Mouse (Mus musculus) kidney, postnatal 36 days (tissue): ENCODE measurements around the gene Cadps.

Source experiments
- DNase-seq, 2 experiments: peaks; one replicate each; pipeline ENCODE4 v3.0.0; 2021 to 2022; ENCODE audit warnings: mixed read lengths in 2 of 2

Cadps gene

GRCm38 (mm10) chr14:12388192-12388795, 434.6 kb downstream of the Cadps start:
- DNase-seq, result no peak

DNA sequence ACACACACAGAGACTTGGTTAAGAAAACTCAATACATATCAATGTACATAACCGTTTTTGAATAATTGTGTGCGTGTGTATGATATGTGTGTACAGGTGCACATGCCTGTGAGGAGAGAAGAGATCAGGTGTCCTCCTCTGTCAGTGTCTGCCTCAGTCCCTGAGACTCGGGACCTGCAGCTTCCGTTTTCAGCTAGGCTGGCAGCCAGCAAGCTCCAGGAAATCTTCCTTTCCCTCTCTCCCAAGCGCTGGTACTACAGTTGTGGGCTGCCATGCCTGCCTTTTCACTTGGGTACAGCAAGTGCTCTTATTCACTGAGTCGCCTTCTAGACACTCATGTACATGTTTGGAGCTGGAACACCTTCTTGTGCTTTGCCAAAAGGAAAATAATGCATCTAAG, 435.7 kb downstream of the Cadps start:
- no peak for DNase-seq

DNA sequence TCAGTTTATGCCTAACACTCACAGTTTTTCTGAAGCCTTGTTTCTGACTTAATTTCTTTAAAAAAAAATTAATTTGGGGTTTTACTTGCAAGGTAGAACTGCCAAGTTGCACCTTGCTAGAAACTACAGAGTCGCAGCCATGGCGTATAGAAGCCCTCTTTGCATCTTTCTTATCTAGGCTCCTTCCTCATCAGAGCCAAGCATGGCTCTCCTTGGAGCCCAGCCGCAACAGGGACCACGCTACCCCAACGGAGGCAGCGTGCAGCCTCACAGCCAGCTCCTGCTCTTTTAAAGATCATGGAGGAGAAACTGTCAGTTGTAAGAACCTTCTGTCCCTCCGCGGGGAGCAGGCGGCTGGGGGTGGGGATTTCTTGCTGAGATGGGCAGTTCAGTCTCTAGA, 445.0 kb downstream of the Cadps start:
- DNase-seq, result no peak

DNA sequence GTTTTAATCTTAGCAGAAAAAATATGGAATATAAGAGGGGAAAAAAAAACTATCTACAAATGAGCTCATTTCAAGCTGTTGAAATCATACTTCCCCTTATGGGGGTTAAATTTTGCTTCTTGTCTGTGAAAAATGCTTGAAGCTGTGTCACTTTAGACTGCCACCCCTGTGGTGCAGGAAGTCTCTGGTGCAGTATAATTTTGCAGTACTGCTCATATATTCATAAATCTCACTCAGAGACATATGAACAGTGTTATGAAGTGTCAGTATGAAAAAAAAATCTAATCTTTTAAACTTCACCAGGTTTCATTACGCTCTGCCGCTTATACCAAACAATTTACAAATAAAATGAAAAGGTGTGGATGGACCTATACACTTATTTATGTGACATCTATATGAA, 445.6 kb downstream of the Cadps start:
- no peak for DNase-seq

GRCm38 (mm10) chr14:12375451-12375850, 447.4 kb downstream of the Cadps start:
- no peak for DNase-seq

DNA sequence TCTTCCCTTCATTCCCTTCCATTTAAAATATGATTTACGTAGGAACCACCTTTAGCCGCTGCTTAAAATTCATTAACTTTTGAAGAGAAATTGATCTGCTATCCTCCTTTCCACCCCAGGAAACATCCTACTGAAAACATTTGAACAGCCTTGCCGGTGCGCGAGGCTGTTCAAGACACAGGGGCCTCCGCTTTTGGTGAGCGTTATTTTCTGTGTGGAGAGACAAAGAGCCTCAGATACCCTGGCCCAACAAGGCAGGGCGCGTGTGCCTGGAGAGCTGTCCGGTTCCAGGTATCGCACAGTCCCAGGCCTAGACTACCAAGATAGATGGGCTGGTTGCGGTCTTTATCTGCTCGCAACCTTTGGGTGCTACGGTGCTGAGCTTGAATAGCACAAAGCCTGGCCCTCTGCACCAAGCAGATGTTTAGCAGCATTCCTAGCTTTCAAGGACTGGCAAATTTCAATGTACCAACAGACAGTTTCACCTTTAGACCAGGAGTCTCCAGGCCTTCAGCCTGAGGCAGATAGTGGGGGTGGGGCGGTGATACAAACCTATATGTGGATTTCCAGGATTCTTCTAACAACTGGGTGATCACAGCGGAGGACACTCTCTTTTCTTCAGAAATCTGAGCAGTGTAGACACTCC, 472.5 kb downstream of the Cadps start:
- no peak for DNase-seq

DNA sequence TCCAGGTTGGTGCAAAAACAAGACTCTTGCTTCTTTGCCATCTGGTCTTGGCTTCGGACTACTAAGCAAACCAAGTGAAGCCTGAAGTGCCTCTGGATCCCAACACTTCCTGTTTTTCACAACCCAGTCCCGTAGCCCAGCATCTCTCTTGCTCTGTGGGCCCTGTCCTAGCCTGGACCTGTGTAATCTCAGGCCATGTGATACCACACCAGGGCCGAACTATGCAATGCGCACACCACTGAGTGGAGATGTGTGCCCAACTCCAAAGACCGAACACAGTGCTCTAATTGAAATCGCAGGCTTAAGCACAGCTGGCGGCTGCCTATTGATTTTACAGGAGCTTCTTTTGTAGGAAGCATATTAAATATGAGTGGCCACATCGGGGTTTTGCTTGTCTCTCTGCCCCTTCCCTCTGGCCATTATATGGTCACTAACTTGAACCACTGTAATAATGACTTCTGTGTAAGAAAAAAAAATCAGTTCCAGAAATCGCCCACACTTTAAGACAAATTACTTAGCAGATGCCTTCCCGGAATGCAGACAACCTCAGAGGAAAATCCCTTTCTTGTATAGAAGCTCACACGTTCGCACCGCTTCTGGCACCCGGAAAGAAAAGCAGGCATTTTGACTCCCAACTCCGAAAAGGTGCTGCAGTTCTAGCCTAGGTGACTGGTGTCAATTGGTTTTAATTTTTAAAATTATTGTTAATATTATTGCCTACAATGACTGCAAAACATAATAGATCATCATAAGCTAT, 473.4 kb downstream of the Cadps start:
- DNase-seq, result no peak

GRCm38 (mm10) chr14:12348089-12348488, 474.8 kb downstream of the Cadps start, which contains the start of gene Fezf2:
Gene Fezf2 (minus strand): TSS chr14:12348189.
- no peak for DNase-seq

- no peak for DNase-seq
These were observed 475.8 kb downstream of the Cadps start for GRCm38 (mm10) chr14:12346865-12347600.

DNA sequence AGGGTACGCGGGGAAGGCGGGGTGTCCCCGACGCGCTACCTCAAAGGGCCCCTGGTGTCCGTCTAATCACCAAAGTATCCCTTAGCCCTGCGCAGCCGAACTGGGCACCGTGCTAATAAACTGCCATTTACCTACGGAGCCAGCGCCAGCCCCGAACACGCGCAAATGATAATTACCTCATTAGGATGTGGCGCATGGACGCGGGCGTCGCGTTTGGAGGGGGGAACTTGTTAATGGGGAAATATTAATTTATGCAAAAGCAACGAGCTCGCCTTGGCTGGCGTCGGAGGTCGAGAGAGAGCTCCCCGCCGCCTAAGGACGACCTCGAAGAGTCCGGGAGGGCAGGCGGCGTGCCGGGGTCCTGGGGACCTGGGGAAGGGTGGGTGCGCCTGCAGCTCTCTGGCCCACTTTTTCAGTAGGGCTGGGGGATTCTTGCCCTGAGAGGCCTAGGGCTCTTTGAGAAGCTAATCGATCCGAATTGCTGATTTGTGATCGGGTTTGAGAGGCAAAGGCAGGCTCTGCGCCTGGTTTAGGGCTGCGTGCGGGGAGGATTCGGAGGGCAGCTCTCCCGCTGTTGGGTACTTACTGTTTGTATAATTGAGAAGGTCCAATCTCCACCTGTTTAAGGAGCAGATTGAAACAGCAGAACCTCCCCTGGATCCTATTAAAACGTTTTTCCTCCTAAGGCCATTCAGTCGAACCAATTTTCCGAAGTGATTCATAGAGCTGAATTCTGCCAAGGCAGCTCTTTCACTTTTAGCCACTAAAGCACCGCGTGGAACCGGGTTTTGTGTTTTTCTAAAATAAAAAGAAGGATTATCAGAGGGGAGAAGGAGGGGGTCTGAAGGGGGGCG, 476.6 kb downstream of the Cadps start:
- peak in 1 of 2 experiments; percentile 5 for DNase-seq

DNA sequence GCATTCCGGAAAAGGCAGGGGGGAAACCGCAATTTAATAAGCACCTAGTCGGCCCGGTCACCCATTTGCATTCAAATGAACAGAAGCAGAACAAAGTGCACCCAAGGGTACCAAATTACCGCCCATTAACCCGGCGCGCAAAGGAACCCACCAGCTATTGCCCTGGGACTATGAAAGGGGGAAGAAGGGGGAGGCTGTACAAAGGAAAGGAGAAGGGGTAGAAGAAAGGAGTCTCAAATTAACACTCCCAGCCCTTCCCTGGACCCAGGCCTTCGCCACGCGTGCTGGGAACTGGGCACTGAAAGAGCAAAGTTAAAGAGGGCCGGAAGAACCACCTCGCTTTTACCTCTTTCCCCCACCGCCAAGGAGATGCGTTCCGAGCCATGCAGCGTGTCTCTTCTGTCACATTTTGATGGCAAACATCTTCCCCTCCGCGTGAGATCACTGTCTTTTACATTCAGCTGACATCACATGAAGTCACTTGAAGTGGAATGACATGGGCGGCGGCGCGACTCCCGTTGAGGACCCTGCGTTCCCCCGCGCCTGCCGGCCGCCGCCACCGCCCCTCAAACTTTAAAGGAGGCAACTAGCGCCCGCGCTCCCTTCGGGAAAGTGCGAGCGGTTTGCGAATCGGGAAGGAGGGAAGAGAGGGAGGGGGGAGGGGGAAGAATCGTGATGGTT, 477.5 kb downstream of the Cadps start:
- no peak for DNase-seq

DNA sequence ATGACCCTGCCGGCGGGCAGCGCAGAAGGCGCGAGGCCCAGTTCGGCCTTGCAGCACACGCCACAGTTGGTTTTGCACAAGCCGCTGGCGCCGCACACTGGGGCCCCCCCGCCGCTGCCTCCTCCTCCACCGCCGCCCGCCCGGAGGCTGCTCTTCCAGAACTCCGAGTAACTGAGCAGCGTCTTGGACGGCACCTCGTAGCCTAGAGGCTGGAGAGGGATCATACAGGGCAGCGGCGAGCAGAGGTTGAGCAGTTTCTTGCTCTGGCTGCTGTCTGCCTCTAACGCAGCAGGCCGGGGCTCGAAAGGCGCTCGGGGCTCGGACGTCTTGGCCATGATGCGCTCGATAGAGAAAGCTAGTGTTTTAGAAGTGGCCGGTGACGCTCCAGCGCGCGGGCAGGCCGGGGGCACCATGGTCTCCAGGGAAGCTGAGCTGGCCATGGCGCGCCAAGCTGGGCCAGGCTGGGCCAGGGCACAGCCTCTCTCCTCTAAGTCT, 478.1 kb downstream of the Cadps start:
- peak in 1 of 2 experiments; percentile 60 for DNase-seq

DNA sequence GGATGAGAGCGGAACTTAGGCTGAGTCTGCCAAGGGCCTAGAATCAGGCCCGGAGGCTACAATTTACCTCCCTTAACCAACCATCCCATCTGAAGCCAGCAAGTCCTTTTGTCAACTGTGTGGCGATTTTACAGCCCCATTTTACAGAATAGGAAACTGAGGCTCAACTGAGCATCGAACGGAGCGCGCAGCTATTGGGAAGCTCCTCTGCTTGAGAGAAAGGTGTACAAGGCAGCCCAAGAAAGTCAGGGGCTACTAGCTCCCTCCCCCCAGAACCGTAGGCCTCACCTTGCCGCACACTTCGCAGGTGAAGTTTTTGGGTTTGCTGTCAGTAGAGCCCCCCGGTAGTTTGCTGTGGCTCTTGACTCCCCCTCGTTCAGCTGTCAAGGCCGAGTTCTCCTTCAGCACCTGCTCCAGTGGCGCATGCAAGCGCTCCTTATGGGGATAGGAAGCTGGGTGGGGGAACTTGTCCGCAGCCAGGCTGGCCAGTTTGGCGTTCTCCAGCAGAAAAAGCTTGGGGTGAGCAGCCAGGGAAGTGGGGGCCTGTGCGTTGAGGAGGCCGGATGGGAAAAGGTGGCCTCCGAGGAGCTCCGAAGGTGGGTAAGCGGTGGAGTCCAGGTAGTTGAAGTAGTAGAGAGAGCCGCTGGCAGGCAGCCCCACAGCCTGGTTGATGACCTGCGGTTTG, 478.7 kb downstream of the Cadps start:
- DNase-seq, result no peak

GRCm38 (mm10) chr14:12343451-12343941, 479.4 kb downstream of the Cadps start:
- DNase-seq, result no peak

DNA sequence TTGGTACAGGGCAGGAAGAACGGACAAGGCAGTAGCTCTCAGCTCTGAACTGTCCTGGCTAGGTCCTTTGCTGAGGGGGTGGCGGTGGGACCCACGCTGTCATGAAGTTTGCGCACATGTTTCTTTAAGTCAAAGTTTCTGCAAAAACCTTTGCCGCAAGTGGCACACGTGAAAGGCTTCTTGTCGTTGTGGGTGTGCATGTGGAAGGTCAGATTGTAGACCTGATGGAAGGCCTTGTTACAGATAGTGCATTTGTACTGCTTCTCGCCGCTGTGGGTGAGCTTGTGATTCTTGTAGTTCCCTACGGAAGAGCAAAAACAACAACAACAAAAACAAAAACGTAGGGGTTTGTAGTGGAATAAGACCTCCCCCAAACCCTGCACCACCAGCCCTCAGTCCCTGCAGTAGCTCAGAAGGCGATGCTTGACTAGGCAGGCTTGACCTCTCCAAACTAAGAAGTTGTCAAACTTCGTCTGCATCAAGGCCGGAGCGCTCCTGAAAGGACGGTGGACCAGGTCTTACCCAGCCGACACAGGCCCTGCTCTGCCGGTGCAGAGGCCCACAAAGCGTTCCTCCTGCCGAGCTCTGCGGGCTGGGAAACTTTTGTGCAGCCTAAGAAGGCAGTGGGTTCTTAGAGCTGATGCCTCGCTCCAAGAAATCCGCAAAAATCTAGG, 480.3 kb downstream of the Cadps start:
- DNase-seq, result no peak

- DNase-seq, result no peak
These were observed 481.0 kb downstream of the Cadps start for GRCm38 (mm10) chr14:12341789-12342457.

- DNase-seq, result peak in 1 of 2 experiments; percentile 38
These were observed 481.6 kb downstream of the Cadps start for GRCm38 (mm10) chr14:12341075-12341788.

GRCm38 (mm10) chr14:12340238-12341074, 482.4 kb downstream of the Cadps start:
- DNase-seq, result peak in 1 of 2 experiments; percentile 11
